Mouse (Mus musculus): Measurements from ENCODE around the gene Kcne1l.

Kcne1l gene

GRCm38 (mm10) chrX:142305869-142306581 is at the start of gene Kcne1l:
Gene Kcne1l, minus strand, starts transcription at chrX:142306294.
- DNase-seq (ENCODE audit: low spot score) = peak; percentile 12

DNA sequence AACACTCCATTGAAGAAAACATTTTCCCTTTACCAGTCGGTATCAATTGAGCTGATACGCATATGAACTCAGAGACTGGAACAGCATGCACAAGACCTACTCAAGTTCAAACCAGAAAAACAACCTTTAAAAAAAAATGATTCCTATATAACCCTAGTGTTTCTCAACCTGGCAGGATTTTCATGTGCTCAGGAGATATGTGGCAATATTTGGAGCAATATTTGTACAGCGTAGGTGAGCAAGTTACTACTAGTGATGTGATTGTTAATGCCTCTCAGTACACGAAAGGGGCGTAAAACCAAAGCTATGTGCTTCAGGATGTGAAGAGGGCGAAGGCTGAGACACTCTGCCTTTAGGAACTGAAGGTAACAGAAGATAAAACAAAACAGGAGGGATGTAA is 30.1 kb upstream of the Kcne1l start:
- no peak for DNase-seq (ENCODE audit: low spot score)

- DNase-seq (ENCODE audit: low spot score) = no peak
Observed at GRCm38 (mm10) chrX:142335502-142335901, 29.4 kb upstream of the Kcne1l start.

DNA sequence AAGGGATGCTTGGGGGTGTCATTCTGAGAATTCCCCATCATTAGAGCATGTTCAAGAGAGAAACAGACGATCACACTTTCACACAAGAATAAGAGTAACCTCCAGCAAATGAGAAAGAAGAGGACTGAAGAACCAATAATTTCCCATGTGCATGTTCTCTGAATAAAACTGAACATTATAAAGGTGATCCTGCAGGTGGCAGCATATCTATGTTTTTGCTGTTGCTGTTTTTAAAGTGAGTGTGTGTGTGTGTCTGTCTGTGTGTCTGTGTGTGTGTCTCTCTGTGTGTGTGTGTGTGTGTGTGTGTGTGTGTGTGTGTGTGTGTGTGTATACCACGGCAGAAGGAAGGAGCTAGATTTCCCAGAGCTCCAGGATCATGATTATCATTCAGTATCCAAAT is 19.7 kb upstream of the Kcne1l start:
- DNase-seq (ENCODE audit: low spot score) = no peak

GRCm38 (mm10) chrX:142316106-142316505 is 10.0 kb upstream of the Kcne1l start:
- DNase-seq (ENCODE audit: low spot score) = no peak

GRCm38 (mm10) chrX:142315270-142315669 is 9.2 kb upstream of the Kcne1l start:
- DNase-seq (ENCODE audit: low spot score) = no peak

DNA sequence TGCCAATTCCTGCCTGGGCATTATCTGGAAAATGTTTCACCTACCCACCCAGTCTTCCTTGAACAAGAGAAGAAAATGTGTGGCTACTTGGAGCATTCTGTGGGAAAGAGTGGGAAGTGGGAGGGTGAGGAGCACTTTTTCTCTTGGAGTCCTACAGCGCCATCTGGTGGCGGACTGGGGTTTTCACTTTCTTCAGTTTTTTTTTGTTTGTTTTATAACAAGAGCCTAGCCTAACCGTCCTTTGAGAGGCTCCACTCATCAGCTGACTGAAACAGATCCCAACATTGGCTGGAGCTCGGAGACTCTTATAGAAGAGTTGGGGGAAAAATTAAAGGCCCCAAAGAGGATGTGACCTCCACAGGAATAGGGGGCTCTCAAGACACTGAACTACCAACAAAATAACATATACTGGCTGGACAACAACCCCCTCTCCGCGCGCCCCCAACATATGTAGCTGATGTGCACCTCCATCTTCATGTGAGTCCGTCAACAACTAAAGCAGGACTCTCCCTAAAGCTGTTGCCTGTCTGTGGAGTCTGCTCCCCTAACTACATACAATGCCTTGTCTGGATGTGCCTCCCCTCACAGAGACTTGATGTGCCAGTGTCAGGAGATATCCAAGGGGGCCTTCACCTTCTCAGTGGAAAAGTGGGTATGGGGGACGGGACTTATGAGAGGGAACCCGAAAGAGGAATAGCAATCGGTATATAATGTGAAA is 8.4 kb upstream of the Kcne1l start:
- DNase-seq (ENCODE audit: low spot score) = peak; percentile 46

DNA sequence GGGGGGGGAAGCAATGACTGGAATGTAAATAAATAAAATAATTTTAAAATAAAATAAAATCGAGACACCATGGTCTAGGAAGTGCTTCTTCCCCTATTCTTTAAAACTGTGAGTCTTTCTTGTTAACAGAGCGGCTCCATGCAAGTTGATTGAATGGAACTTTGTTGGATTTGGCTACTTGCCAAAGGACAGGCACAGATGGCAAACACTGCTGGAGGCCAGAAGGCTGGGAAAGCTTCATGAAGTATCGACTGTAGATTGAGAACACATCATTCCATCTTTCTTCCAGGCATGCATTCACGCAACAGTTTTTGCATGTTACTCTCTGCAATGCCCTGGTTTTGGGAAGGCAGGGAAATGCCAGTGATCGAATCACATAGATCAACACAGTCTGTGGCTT is 4.3 kb upstream of the Kcne1l start:
- DNase-seq (ENCODE audit: low spot score) = no peak

GRCm38 (mm10) chrX:142305010-142305868 is 855 bp downstream of the Kcne1l start:
- no peak for DNase-seq (ENCODE audit: low spot score)

DNA sequence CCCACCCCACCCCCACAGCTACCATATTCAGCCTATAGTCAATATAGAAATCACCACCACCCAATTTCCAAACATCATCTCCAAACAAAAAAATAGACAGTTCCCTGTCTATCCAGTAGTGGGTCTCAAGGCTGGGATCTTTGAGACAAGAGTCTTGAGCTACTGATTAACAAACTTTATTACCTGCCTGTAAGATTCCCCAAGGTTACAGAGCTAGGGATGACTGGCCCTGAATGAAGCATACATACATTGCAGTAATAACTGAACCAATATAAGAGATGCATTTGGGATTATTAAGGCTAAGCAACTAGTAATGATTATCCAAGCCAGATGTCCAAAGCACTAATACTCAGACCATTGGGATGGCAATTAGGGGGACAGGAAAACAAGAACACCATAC is 1.5 kb downstream of the Kcne1l start:
- DNase-seq (ENCODE audit: low spot score) = no peak

GRCm38 (mm10) chrX:142303456-142303855 is 2.6 kb downstream of the Kcne1l start:
- no peak for DNase-seq (ENCODE audit: low spot score)

DNA sequence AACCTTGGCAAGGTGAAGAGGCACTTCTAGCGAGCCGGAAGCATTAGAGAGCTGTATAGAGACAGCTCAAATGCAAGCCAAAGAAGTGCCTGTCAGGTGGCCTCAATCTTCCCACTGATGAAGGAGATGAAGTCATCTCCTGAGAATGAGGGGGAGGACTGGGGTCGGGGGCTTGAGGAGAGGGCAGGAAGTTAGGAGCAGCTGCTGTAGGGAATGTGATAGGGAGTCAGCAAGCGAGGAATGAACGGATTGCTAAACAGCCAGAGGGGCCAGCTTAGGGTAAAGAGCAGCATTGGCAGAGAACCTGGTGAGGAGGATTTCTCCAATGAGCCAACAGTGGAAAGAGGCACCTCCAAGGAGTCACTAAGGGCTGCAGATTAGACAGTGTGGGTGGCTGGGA is 20.2 kb downstream of the Kcne1l start:
- DNase-seq (ENCODE audit: low spot score) = peak; percentile 7

GRCm38 (mm10) chrX:142276573-142276972 is 29.5 kb downstream of the Kcne1l start:
- DNase-seq (ENCODE audit: low spot score) = no peak

DNA sequence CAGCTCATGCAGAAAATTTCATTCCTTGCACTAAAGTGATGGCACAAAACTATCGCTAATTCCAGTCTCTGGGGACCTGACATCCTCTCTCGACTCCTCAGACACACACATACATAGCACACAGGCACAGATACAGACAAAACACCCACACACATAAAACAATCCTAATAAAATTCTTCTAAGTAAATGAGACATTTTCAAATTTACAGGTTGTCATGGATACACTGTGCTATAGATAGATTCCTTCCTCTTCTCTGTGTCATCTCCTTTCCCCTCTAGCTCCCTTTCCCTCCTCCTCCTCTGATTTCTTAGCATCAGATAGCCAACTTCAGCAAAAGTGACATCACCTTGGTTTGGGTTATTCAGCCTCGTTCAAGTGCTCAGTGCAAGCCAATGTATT is 30.1 kb downstream of the Kcne1l start:
- no peak for DNase-seq (ENCODE audit: low spot score)

All from yolk sac, embryonic 10.5 days (tissue).